Mouse (Mus musculus) cerebellum, adult 9-11 months (tissue): Measurements from ENCODE around the gene Pdzd4.

Experiments
- DNase-seq: peaks from one replicate; pipeline ENCODE4 v3.0.0; 2022

The Pdzd4 gene

GRCm38 (mm10) chrX:73824185-73825151 lies at the start of gene Pdzd4:
TSS of gene Pdzd4 (minus strand) at chrX:73824969.
- DNase-seq, result peak; percentile 85

- DNase-seq, result peak; percentile 30
Measured at GRCm38 (mm10) chrX:73871956-73872355, 47.2 kb upstream of the Pdzd4 start.

GRCm38 (mm10) chrX:73871474-73871873 lies 46.7 kb upstream of the Pdzd4 start:
- no peak for DNase-seq

- DNase-seq, result no peak
Measured at GRCm38 (mm10) chrX:73869334-73869733, 44.6 kb upstream of the Pdzd4 start.

GRCm38 (mm10) chrX:73867852-73868251 lies 43.1 kb upstream of the Pdzd4 start:
- no peak for DNase-seq

- DNase-seq, result peak; percentile 30
Measured at GRCm38 (mm10) chrX:73867256-73867655, 42.5 kb upstream of the Pdzd4 start.

- no peak for DNase-seq
Measured at GRCm38 (mm10) chrX:73864692-73865091, 39.9 kb upstream of the Pdzd4 start.

- DNase-seq, result no peak
Measured at GRCm38 (mm10) chrX:73855087-73855408, 30.3 kb upstream of the Pdzd4 start.

GRCm38 (mm10) chrX:73854326-73855086 lies 29.7 kb upstream of the Pdzd4 start:
- DNase-seq, result peak; percentile 81

- no peak for DNase-seq
Measured at GRCm38 (mm10) chrX:73836691-73837090, 11.9 kb upstream of the Pdzd4 start.

GRCm38 (mm10) chrX:73835731-73836130 lies 11.0 kb upstream of the Pdzd4 start:
- DNase-seq, result no peak

GRCm38 (mm10) chrX:73823747-73824146 lies 1.0 kb downstream of the Pdzd4 start:
- DNase-seq, result peak; percentile 29

GRCm38 (mm10) chrX:73816596-73817314 lies 8.0 kb downstream of the Pdzd4 start:
- DNase-seq, result no peak

GRCm38 (mm10) chrX:73815072-73815471 lies 9.7 kb downstream of the Pdzd4 start:
- DNase-seq, result no peak

- DNase-seq, result no peak
Measured at GRCm38 (mm10) chrX:73805814-73806213, 19.0 kb downstream of the Pdzd4 start.

- peak; percentile 88 for DNase-seq
Measured at GRCm38 (mm10) chrX:73798502-73798901, 26.3 kb downstream of the Pdzd4 start.

GRCm38 (mm10) chrX:73797511-73797910 lies 27.3 kb downstream of the Pdzd4 start:
- no peak for DNase-seq

GRCm38 (mm10) chrX:73793505-73793904 lies 31.3 kb downstream of the Pdzd4 start:
- no peak for DNase-seq

- DNase-seq, result no peak
Measured at GRCm38 (mm10) chrX:73793039-73793438, 31.7 kb downstream of the Pdzd4 start.

- DNase-seq, result no peak
Measured at GRCm38 (mm10) chrX:73788501-73788900, 36.3 kb downstream of the Pdzd4 start.

- DNase-seq, result no peak
Measured at GRCm38 (mm10) chrX:73787225-73787558, 37.6 kb downstream of the Pdzd4 start.

GRCm38 (mm10) chrX:73786364-73787224 lies 38.2 kb downstream of the Pdzd4 start, which contains the start of the genes Idh3g and Ssr4:
TSS of gene Idh3g (minus strand) at chrX:73786897.
TSS of gene Ssr4 (plus strand) at chrX:73787028.
- peak; percentile 97 for DNase-seq
